Mouse (Mus musculus): ENCODE data around the gene Uap1l1. TPM values are rescaled to one million over a fixed set of nuclear protein-coding genes. Genes with fewer than 3 reads are reported as not detected.
"Not testable (repeated sequence)": the region's sequence is repeated elsewhere in the genome, so short reads cannot be mapped to it uniquely, and the experiment has no call there.

Gene Uap1l1
- 17.6 and 18.3 TPM in 2 replicates for polyA plus RNA-seq (2014; fragmentation: Nextera tagmentation; extraction: Ambion mirVana)

DNA sequence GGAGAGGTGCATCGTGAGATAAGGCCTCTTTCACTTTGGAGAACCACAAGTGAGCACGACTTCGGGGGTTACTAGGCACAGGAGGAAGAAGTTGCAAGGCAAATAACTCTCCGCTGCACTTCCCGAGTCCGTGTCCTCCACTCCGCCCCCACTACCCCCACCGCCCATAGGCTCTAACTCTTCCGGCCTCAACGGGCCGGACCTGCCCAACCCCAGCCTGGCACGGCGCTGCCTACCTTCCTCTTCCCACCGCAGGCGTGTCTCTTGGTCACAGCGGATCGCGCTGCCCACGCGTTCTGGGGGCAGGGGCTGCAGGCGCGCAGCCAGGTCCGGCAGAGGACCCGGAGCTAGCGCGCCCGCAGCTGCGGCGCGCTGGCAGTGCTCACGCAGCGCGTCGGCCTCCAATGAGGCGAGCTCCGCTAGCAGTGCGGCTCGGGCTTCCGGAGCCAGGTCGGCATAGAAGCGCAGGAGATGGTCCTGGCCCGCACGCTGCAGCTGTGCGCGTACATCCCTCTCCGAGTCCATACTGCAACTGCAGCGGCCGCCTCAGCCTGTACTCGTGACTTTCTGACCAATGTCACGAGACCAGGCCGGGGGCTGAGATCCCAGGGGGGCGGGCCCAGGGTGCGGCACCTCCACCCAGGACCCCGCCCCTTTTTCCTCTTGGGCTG lies at the start of gene Uap1l1:
TSS of gene Uap1l1 (minus strand) at position 592 of the 671 bp plus-strand sequence.
- ATAC-seq (ENCODE audit: insufficient number of reproducible peaks, insufficient read depth, low FRiP score, low read depth): peak; percentile 77
- Histone ChIP-seq H3K4me1 (ENCODE audit: control insufficient read depth in 2 of 2, insufficient read depth in 2 of 2, low read length in 2 of 2) (peaks cover 0 to 5% of the 10 kb centered on the region in 2 experiments; a peak in 2 of 4 replicates), H3K4me2 (ENCODE audit: low read length) (peak within 1 kb of the TSS; percentile 95), H3K27me3 (ENCODE audit: control insufficient read depth, insufficient read depth, low read length) (peaks cover 27% of the 10 kb centered on the region), H3K4me3 (ENCODE audit: control insufficient read depth in 1 of 2, insufficient read depth in 1 of 2, low read depth in 1 of 2, low read length in 2 of 2) (peak within 1 kb of the TSS; percentile 59 to 73), H3K9ac (ENCODE audit: low read length) (peak within 1 kb of the TSS; percentile 81), H3K36me3 (ENCODE audit: control insufficient read depth, insufficient read depth, low read length) (0 out of 2 replicates have a peak, but pooled peaks cover 8% of the 10 kb centered on the region), H3K27ac (replicated peaks in 1 of 2; ENCODE audit: control insufficient read depth in 1 of 2, insufficient read depth in 1 of 2, low read depth in 2 of 2, low read length in 2 of 2) (peak within 1 kb of the TSS in 1 of 2 experiments; percentile 20; a peak in 1 of 4 replicates), H3K9me3 (ENCODE audit: control insufficient read depth, low read length) (no peaks in the 10 kb centered on the region)
- WGBS: under 1% methylated on average over 54 of the region's 54 CpGs

DNA sequence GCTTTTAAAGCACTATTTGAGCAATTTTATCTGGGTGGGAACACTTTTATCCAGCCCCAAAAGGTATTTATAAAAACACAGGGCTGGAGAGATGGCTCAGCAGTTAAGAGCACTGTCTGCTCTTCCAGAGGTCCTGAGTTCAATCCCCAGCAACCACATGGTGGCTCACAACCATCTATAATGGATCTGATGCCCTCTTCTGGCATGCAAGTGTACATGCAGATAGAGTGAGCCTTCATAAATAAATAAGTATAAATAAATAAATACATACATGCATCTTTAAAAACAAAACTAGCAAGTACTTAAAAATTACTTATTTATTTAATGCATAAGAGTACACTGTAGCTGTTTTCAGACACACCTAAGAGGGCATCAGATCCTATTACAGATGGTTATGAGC lies 48.0 kb upstream of the Uap1l1 start:
- H3K9ac ChIP-seq (ENCODE audit: low read length); H3K9me3 ChIP-seq (ENCODE audit: control insufficient read depth, low read length); H3K4me2 ChIP-seq (ENCODE audit: low read length); H3K4me3 ChIP-seq (ENCODE audit: control insufficient read depth in 1 of 2, insufficient read depth in 1 of 2, low read depth in 1 of 2, low read length in 2 of 2); H3K27ac ChIP-seq (replicated peaks in 1 of 2; ENCODE audit: control insufficient read depth in 1 of 2, insufficient read depth in 1 of 2, low read depth in 2 of 2, low read length in 2 of 2); H3K36me3 ChIP-seq (ENCODE audit: control insufficient read depth, insufficient read depth, low read length); H3K4me1 ChIP-seq (ENCODE audit: control insufficient read depth in 2 of 2, insufficient read depth in 2 of 2, low read length in 2 of 2); ATAC-seq (ENCODE audit: insufficient number of reproducible peaks, insufficient read depth, low FRiP score, low read depth); H3K27me3 ChIP-seq (ENCODE audit: control insufficient read depth, insufficient read depth, low read length): not testable (repeated sequence)

DNA sequence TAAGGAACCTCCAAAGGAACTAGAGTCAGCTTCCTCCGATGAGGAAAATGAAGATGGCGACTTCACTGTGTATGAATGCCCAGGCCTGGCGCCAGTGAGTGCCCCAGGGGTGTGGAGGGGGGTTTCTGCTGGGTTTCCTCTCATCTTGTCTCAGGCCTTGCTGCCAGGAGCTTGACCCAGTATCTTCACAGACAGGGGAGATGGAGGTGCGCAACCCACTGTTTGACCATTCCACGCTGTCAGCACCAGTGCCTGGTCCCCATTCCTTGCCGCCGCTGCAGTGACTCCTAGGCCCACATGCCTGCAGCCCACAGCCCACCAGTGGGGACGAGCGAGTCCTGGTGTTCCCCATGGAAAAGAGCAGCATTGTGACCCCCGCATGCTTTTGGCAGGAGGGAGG lies 43.4 kb upstream of the Uap1l1 start:
- 73% methylated on average over 10 of the region's 10 CpGs for WGBS
- Histone ChIP-seq H3K36me3 (ENCODE audit: control insufficient read depth, insufficient read depth, low read length) (no peaks in the 10 kb centered on the region), H3K4me2 (ENCODE audit: low read length) (no peak overlapping the region), H3K9ac (ENCODE audit: low read length) (no peak overlapping the region), H3K27ac (replicated peaks in 1 of 2; ENCODE audit: control insufficient read depth in 1 of 2, insufficient read depth in 1 of 2, low read depth in 2 of 2, low read length in 2 of 2) (no peak overlapping the region), H3K27me3 (ENCODE audit: control insufficient read depth, insufficient read depth, low read length) (peaks cover 18% of the 10 kb centered on the region), H3K9me3 (ENCODE audit: control insufficient read depth, low read length) (no peaks in the 10 kb centered on the region), H3K4me1 (ENCODE audit: control insufficient read depth in 2 of 2, insufficient read depth in 2 of 2, low read length in 2 of 2) (no peaks in the 10 kb centered on the region), H3K4me3 (ENCODE audit: control insufficient read depth in 1 of 2, insufficient read depth in 1 of 2, low read depth in 1 of 2, low read length in 2 of 2) (no peak overlapping the region)
- no peak for ATAC-seq (ENCODE audit: insufficient number of reproducible peaks, insufficient read depth, low FRiP score, low read depth)

DNA sequence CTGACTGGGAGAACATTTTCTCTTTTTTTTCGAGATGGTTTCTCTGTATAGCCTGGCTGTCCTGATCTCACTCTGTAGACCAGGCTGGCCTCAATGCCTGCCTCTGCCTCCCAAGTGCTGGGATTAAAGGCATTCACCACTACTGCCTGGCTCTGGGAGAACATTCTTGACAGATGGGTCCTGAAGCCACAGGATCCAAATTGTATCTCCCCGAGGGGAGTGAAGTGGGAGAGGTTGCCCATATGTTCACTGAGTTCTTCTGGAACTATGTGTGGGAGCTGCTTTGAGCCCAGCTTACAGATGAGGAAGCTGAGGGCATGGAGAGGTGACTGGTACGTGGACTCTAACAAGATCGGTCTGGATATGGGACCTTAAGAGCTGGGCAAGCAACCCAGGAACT lies 38.5 kb upstream of the Uap1l1 start:
- no peaks in the 10 kb centered on the region for H3K9me3 ChIP-seq (ENCODE audit: control insufficient read depth, low read length)
- no peak overlapping the region for H3K27ac ChIP-seq (replicated peaks in 1 of 2; ENCODE audit: control insufficient read depth in 1 of 2, insufficient read depth in 1 of 2, low read depth in 2 of 2, low read length in 2 of 2)
- peak overlapping the region; percentile 71 for H3K4me2 ChIP-seq (ENCODE audit: low read length)
- 72% methylated on average over 4 of the region's 4 CpGs for WGBS
- peaks cover 0 to 6% of the 10 kb centered on the region in 2 experiments; a peak in 1 of 4 replicates for H3K4me1 ChIP-seq (ENCODE audit: control insufficient read depth in 2 of 2, insufficient read depth in 2 of 2, low read length in 2 of 2)
- H3K9ac ChIP-seq (ENCODE audit: low read length): no peak overlapping the region
- H3K27me3 ChIP-seq (ENCODE audit: control insufficient read depth, insufficient read depth, low read length): peaks cover 65% of the 10 kb centered on the region
- H3K4me3 ChIP-seq (ENCODE audit: control insufficient read depth in 1 of 2, insufficient read depth in 1 of 2, low read depth in 1 of 2, low read length in 2 of 2): no peak overlapping the region; a peak in 1 of 4 replicates
- no peaks in the 10 kb centered on the region for H3K36me3 ChIP-seq (ENCODE audit: control insufficient read depth, insufficient read depth, low read length)
- no peak for ATAC-seq (ENCODE audit: insufficient number of reproducible peaks, insufficient read depth, low FRiP score, low read depth)

DNA sequence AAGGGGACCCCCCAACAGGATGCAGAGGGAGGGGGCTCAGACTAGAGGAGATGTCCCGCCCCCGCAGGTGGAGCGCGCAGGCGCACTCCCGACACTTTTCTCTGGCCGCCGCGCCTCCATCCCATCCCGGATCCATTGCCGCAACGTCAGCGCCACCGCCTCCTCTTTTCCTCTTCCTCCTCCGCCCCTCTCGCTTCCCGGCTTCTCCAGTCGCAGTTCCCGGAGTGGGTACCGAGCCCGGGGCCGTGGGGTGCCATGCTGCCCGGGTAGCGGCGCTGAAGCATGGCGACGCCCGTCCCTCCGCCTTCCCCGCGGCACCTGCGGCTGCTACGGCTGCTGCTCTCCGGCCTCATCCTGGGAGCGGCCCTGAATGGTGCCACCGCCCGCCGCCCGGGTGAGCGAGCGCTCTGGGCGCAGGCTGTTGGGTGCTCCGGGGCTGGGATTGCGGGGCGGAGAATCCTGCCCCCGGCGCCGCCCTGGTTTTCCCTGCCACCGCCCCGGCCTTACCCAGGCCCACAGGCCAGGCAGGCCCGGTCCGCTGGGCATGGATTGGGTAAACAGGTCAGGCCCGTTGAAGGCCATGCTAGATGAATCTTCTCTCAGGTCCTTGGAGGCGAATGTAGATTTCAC lies 37.6 kb upstream of the Uap1l1 start:
- Histone ChIP-seq H3K36me3 (ENCODE audit: control insufficient read depth, insufficient read depth, low read length) (no peaks in the 10 kb centered on the region), H3K27ac (replicated peaks in 1 of 2; ENCODE audit: control insufficient read depth in 1 of 2, insufficient read depth in 1 of 2, low read depth in 2 of 2, low read length in 2 of 2) (no peak overlapping the region), H3K9me3 (ENCODE audit: control insufficient read depth, low read length) (no peaks in the 10 kb centered on the region), H3K9ac (ENCODE audit: low read length) (peak overlapping the region; percentile 67), H3K4me2 (ENCODE audit: low read length) (peak overlapping the region; percentile 71), H3K4me1 (ENCODE audit: control insufficient read depth in 2 of 2, insufficient read depth in 2 of 2, low read length in 2 of 2) (peaks cover 0 to 6% of the 10 kb centered on the region in 2 experiments; a peak in 1 of 4 replicates), H3K27me3 (ENCODE audit: control insufficient read depth, insufficient read depth, low read length) (peaks cover 72% of the 10 kb centered on the region), H3K4me3 (ENCODE audit: control insufficient read depth in 1 of 2, insufficient read depth in 1 of 2, low read depth in 1 of 2, low read length in 2 of 2) (peak overlapping the region; percentile 52 to 56)
- WGBS: 2% methylated on average over 52 of the region's 54 CpGs
- ATAC-seq (ENCODE audit: insufficient number of reproducible peaks, insufficient read depth, low FRiP score, low read depth): no peak

DNA sequence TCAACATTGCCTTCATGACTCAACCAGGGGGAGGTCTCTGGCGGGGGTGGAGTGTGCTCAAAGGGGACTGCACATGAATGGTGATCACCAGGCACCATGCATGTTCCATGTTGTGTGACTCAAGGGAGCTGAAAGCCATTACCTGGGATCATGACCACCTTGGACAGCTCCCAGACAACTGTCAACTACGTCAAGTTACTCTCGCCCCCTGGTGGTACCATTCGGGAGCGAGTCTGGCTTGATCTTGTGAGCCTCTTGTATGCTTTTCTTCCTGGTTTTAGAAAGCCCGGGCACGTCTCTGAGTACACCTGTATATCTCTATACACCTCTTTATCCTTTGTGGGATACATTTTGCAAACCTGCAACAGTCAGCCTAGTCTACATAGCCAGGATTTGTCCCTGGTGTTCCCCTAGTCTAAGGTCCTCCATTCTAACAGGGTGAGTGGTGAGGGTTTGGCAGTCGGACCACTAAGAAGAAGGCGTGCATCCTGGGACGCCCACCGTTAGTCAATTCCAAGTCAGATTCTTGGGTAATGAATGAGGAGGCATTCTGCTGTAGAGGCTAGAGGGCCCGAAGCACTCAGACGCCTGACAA lies 37.0 kb upstream of the Uap1l1 start:
- Histone ChIP-seq H3K9me3 (ENCODE audit: control insufficient read depth, low read length) (no peaks in the 10 kb centered on the region), H3K9ac (ENCODE audit: low read length) (no peak overlapping the region), H3K4me2 (ENCODE audit: low read length) (peak overlapping the region; percentile 71), H3K36me3 (ENCODE audit: control insufficient read depth, insufficient read depth, low read length) (no peaks in the 10 kb centered on the region), H3K27ac (replicated peaks in 1 of 2; ENCODE audit: control insufficient read depth in 1 of 2, insufficient read depth in 1 of 2, low read depth in 2 of 2, low read length in 2 of 2) (no peak overlapping the region), H3K4me1 (ENCODE audit: control insufficient read depth in 2 of 2, insufficient read depth in 2 of 2, low read length in 2 of 2) (peaks cover 0 to 6% of the 10 kb centered on the region in 2 experiments; a peak in 1 of 4 replicates), H3K27me3 (ENCODE audit: control insufficient read depth, insufficient read depth, low read length) (peaks cover 78% of the 10 kb centered on the region), H3K4me3 (ENCODE audit: control insufficient read depth in 1 of 2, insufficient read depth in 1 of 2, low read depth in 1 of 2, low read length in 2 of 2) (peak overlapping the region; percentile 52 to 56)
- WGBS: under 1% methylated on average over 13 of the region's 13 CpGs
- no peak for ATAC-seq (ENCODE audit: insufficient number of reproducible peaks, insufficient read depth, low FRiP score, low read depth)

DNA sequence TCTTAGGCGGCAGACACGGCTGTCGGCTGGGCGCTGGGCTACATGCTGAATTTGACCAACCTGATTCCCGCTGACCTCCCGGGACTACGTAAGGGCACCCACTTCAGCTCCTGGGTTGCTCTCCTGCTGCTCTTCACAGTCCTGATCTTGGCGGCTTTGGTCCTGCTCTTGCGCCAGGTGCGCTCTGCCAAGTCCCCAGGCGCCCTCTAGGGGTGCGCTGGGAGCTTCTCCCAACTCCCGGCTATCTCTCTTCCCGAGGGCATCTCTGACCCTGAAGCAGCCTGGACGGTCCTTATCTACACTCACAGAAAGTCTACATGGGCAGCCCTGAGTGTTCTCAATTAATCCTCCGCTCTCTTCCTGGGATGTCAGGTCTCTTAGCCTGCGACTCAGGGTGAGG lies 35.3 kb upstream of the Uap1l1 start:
- Histone ChIP-seq H3K9me3 (ENCODE audit: control insufficient read depth, low read length) (no peaks in the 10 kb centered on the region), H3K36me3 (ENCODE audit: control insufficient read depth, insufficient read depth, low read length) (no peaks in the 10 kb centered on the region), H3K4me2 (ENCODE audit: low read length) (peak overlapping the region; percentile 22; the same call in 1 of the 2 replicates), H3K27me3 (ENCODE audit: control insufficient read depth, insufficient read depth, low read length) (peaks cover 89% of the 10 kb centered on the region), H3K4me1 (ENCODE audit: control insufficient read depth in 2 of 2, insufficient read depth in 2 of 2, low read length in 2 of 2) (peaks cover under 1 to 13% of the 10 kb centered on the region in 2 experiments; a peak in 3 of 4 replicates), H3K9ac (ENCODE audit: low read length) (no peak overlapping the region), H3K4me3 (ENCODE audit: control insufficient read depth in 1 of 2, insufficient read depth in 1 of 2, low read depth in 1 of 2, low read length in 2 of 2) (no peak overlapping the region), H3K27ac (replicated peaks in 1 of 2; ENCODE audit: control insufficient read depth in 1 of 2, insufficient read depth in 1 of 2, low read depth in 2 of 2, low read length in 2 of 2) (no peak overlapping the region)
- WGBS: 2% methylated on average over 17 of the region's 17 CpGs
- ATAC-seq (ENCODE audit: insufficient number of reproducible peaks, insufficient read depth, low FRiP score, low read depth): no peak

Data from heart, embryonic 14.5 days (tissue).